Mouse (Mus musculus) small intestine, adult 2 months (tissue): Measurements from ENCODE around the gene Gmfg. TPM values are rescaled to one million over a fixed set of nuclear protein-coding genes. Genes with fewer than 3 reads are reported as not detected.

ENCODE experiments used
- H3K27ac ChIP-seq: fragments of 200-500 bp; 2 replicates; pipeline ENCODE4 v1.5.1; 2012; ENCODE audit warnings: low read depth, low read length, control low read depth, inconsistent platforms; ENCODE audit not compliant: insufficient read depth
- H3K27me3 ChIP-seq: fragments of 200-500 bp; 2 replicates; pipeline ENCODE4 v1.6.1; 2012; ENCODE audit warnings: mild to moderate bottlenecking, moderate library complexity, low read length, inconsistent platforms; ENCODE audit not compliant: control insufficient read depth, insufficient read depth
- H3K36me3 ChIP-seq: fragments of 200-500 bp; 2 replicates; pipeline ENCODE4 v1.6.1; 2012; ENCODE audit warnings: mild to moderate bottlenecking, low read length, control low read depth, inconsistent platforms; ENCODE audit not compliant: control insufficient read depth, insufficient read depth
- H3K4me1 ChIP-seq: fragments of 200-500 bp; 2 replicates; pipeline ENCODE4 v1.6.1; 2012; ENCODE audit warnings: low read length, inconsistent platforms, mixed read lengths; ENCODE audit not compliant: control insufficient read depth, insufficient read depth, insufficient read length
- H3K4me3 ChIP-seq: fragments of 200-500 bp; 2 replicates; pipeline ENCODE4 v1.5.1; 2012; ENCODE audit warnings: low read depth, mild to moderate bottlenecking, control low read depth, inconsistent platforms, low read length, moderate library complexity
- CTCF ChIP-seq: fragments of 200-500 bp; IDR thresholded peaks from 2 replicates; pipeline ENCODE4 v1.5.1; 2012; ENCODE audit warnings: low read depth, mild to moderate bottlenecking, control low read depth, inconsistent platforms, low read length, moderate library complexity, mixed read lengths; ENCODE audit not compliant: insufficient replicate concordance, insufficient read length; ENCODE audit errors: extremely low read depth
- POLR2A ChIP-seq: fragments of 200-500 bp; IDR thresholded peaks from 2 replicates; pipeline ENCODE4 v1.6.1; 2012; ENCODE audit warnings: low read depth, mild to moderate bottlenecking, control low read depth, inconsistent platforms, low read length, moderate library complexity
- WGBS: fragments of 180-500 bp; shearing (Covaris S2); methylation state at CpG from one replicate; pipeline ENCODE4 v1.1.7; 2018; 5-methylcytosine and 5-hydroxymethylcytosine counted together
- polyA plus RNA-seq: library from polyadenylated mRNA; depleted of rRNA; stranded (reverse); fragments of >200 nt; gene quantifications from 2 replicates; pipeline ENCODE4 v1.2.3, GENCODE M21; 2012; rRNA removed

Gene Gmfg
- polyA plus RNA-seq, 1 experiment, result 7.0 TPM

- Histone ChIP-seq H3K4me3 (no peak overlapping the region), H3K4me1 (peaks cover 2% of the 10 kb centered on the region; the same call in 1 of the 2 replicates), H3K27ac (no peak overlapping the region), H3K27me3 (peaks cover 3% of the 10 kb centered on the region; the same call in 1 of the 2 replicates), H3K36me3 (no peaks in the 10 kb centered on the region)
- TF ChIP-seq POLR2A (no peak), CTCF (no peak)
- 18% methylated on average over 4 of the region's 4 CpGs for WGBS
Observed at GRCm38 (mm10) chr7:28484192-28484591, 46.9 kb downstream of the Gmfg start.

DNA sequence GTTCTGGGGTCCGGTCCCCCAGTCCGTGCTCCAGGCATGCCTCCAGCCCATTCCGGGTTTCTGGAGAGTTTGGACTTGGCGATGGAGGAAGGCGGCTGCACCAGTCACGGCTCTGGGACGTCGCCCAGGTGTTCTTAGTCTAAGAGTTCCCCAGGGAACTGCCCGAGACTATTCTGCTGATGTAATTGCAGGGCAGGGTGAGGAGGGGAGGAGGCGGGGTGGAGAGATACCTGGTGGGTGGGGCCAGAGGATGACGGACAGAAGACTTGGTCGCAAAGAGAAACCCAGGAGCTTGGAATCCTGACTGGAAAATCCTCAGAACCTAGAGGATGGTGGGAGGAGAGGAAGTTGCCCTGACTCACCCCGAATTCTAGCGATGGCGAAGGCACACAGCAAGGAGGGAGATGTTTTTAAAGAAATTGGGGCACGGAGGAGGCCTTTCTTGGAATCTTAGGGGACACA, 50.8 kb downstream of the Gmfg start:
- TF ChIP-seq POLR2A (no peak), CTCF (no peak)
- 4% methylated on average over 16 of the region's 16 CpGs for WGBS

GRCm38 (mm10) chr7:28490410-28490809, 53.2 kb downstream of the Gmfg start:
- no peaks in the 10 kb centered on the region for H3K36me3 ChIP-seq

More for the DNA sequence above, 50.8 kb downstream of the Gmfg start:
- Histone ChIP-seq H3K4me1 (peaks cover 2% of the 10 kb centered on the region; the same call in 1 of the 2 replicates), H3K36me3 (no peaks in the 10 kb centered on the region), H3K4me3 (peak overlapping the region; percentile 25), H3K27ac (no peak overlapping the region), H3K27me3 (no peaks in the 10 kb centered on the region; the same call in 1 of the 2 replicates)

GRCm38 (mm10) chr7:28490903-28491302, 53.7 kb downstream of the Gmfg start:
- H3K27ac ChIP-seq, result no peak overlapping the region
- H3K27me3 ChIP-seq, result no peaks in the 10 kb centered on the region; the same call in 1 of the 2 replicates
- H3K4me1 ChIP-seq, result peaks cover 2% of the 10 kb centered on the region; the same call in 1 of the 2 replicates
- no peaks in the 10 kb centered on the region for H3K36me3 ChIP-seq
- 41% methylated on average over 14 of the region's 14 CpGs for WGBS
- H3K4me3 ChIP-seq, result no peak overlapping the region
- no peak for TF ChIP-seq CTCF
- no peak for TF ChIP-seq POLR2A

More at GRCm38 (mm10) chr7:28490410-28490809, 53.2 kb downstream of the Gmfg start:
- TF ChIP-seq POLR2A (no peak), CTCF (peak; percentile 74; the same call in 1 of the 2 replicates)
- Histone ChIP-seq H3K27me3 (no peaks in the 10 kb centered on the region; the same call in 1 of the 2 replicates), H3K27ac (no peak overlapping the region), H3K4me1 (peaks cover 2% of the 10 kb centered on the region; the same call in 1 of the 2 replicates), H3K4me3 (no peak overlapping the region)
- WGBS, result 3% methylated on average over 10 of the region's 10 CpGs

GRCm38 (mm10) chr7:28492310-28492709, 55.1 kb downstream of the Gmfg start:
- Histone ChIP-seq H3K4me3 (no peak overlapping the region), H3K27me3 (no peaks in the 10 kb centered on the region; the same call in 1 of the 2 replicates), H3K27ac (no peak overlapping the region), H3K36me3 (no peaks in the 10 kb centered on the region), H3K4me1 (peaks cover 2% of the 10 kb centered on the region; the same call in 1 of the 2 replicates)
- TF ChIP-seq POLR2A (no peak), CTCF (no peak)
- WGBS, result 79% methylated on average over 8 of the region's 8 CpGs

- Histone ChIP-seq H3K27me3 (no peaks in the 10 kb centered on the region), H3K4me3 (no peak overlapping the region), H3K27ac (no peak overlapping the region), H3K36me3 (no peaks in the 10 kb centered on the region), H3K4me1 (no peaks in the 10 kb centered on the region)
- WGBS, result 66% methylated on average over 11 of the region's 11 CpGs
- TF ChIP-seq POLR2A (no peak), CTCF (no peak)
Observed at GRCm38 (mm10) chr7:28495426-28495825, 58.2 kb downstream of the Gmfg start.

Other genes starting within 250 kb of the Gmfg start
- gene Eid2, start 169.6 kb upstream of the Gmfg start, polyA plus RNA-seq, result 1.1 and 2.3 TPM in 2 replicates
- gene Eid2b, start 159.7 kb upstream of the Gmfg start, polyA plus RNA-seq, result 3.9 and 5.8 TPM in 2 replicates
- gene Selenov, start 146.3 kb upstream of the Gmfg start, polyA plus RNA-seq, result not detected in 2 replicates
- gene Dll3, start 135.2 kb upstream of the Gmfg start, polyA plus RNA-seq, result 0.44 and 2.4 TPM in 2 replicates
- gene Timm50, start 125.4 kb upstream of the Gmfg start, polyA plus RNA-seq, result 37.3 and 62.7 TPM in 2 replicates
- gene Supt5, start 98.7 kb upstream of the Gmfg start, polyA plus RNA-seq, result 58.8 and 104 TPM in 2 replicates
- gene Rps16, start 86.8 kb upstream of the Gmfg start, polyA plus RNA-seq, result 877 and 996 TPM in 2 replicates
- gene Plekhg2, start 64.8 kb upstream of the Gmfg start, polyA plus RNA-seq, result 22.9 and 58.2 TPM in 2 replicates
- 85.4 and 196 TPM in 2 replicates for gene Zfp36, start 57.2 kb upstream of the Gmfg start, polyA plus RNA-seq
- 36.5 and 58.0 TPM in 2 replicates for gene Med29, start 44.7 kb upstream of the Gmfg start, polyA plus RNA-seq
- gene Paf1, start 44.5 kb upstream of the Gmfg start, polyA plus RNA-seq, result 27.6 and 67.1 TPM in 2 replicates
- gene Lrfn1, start 14.5 kb downstream of the Gmfg start, polyA plus RNA-seq, result 0.91 and 1.4 TPM in 2 replicates
- gene Ifnl2, start 73.0 kb downstream of the Gmfg start, polyA plus RNA-seq, result not detected in 2 replicates
- gene Ifnl3, start 85.4 kb downstream of the Gmfg start, polyA plus RNA-seq, result not detected in 2 replicates
- 32.7 and 16,759 TPM in 2 replicates for gene Sycn, start 103.4 kb downstream of the Gmfg start, polyA plus RNA-seq
- 0.14 and 2.8 TPM in 2 replicates for gene Nccrp1, start 109.8 kb downstream of the Gmfg start, polyA plus RNA-seq
- 43.4 and 82.0 TPM in 2 replicates for gene Samd4b, start 160.7 kb downstream of the Gmfg start, polyA plus RNA-seq
- gene Pak4, start 160.7 kb downstream of the Gmfg start, polyA plus RNA-seq, result 50.3 and 112 TPM in 2 replicates
- gene Acp7, start 193.9 kb downstream of the Gmfg start, polyA plus RNA-seq, result 0.66 TPM in 1 of 2 replicates, not detected in the other